Mouse (Mus musculus) lung, postnatal 0 days (tissue): ENCODE results near the gene Tchp. TPM values are rescaled to one million over a fixed set of nuclear protein-coding genes. Genes with fewer than 3 reads are reported as not detected.

ENCODE experiments used
- ATAC-seq: fragments of 200-750 bp; cut with Nextera tagmentation; 2 replicates; pipeline ENCODE4 v1.8.0; 2017; ENCODE audit warnings: moderate library complexity
- DNase-seq: peaks from one replicate; pipeline ENCODE4 v3.0.0-alpha.2; 2016; ENCODE audit warnings: low spot score
- H3K27ac ChIP-seq: fragments of 300-500 bp; sonication (generic); 2 replicates; pipeline ENCODE4 v1.5.1; 2014; ENCODE audit warnings: antibody characterized with exemption, mild to moderate bottlenecking, low read length, mixed read lengths
- H3K27me3 ChIP-seq: fragments of 300-500 bp; sonication (generic); replicated peaks from 2 replicates; pipeline ENCODE4 v1.6.1; 2014; ENCODE audit warnings: low read length, mixed read lengths; ENCODE audit not compliant: insufficient read depth
- H3K36me3 ChIP-seq: fragments of 300-500 bp; sonication (generic); 2 replicates; pipeline ENCODE4 v1.6.1; 2014; ENCODE audit warnings: low read length, mixed read lengths; ENCODE audit not compliant: insufficient read depth
- H3K4me1 ChIP-seq: fragments of 300-500 bp; sonication (generic); 2 replicates; pipeline ENCODE4 v1.6.1; 2014; ENCODE audit warnings: antibody characterized with exemption, low read depth, low read length, mixed read lengths; ENCODE audit not compliant: insufficient read depth
- H3K4me2 ChIP-seq: fragments of 300-500 bp; sonication (generic); replicated peaks from 2 replicates; pipeline ENCODE4 v1.6.1; 2014; ENCODE audit warnings: low read depth, mild to moderate bottlenecking, low read length, moderate library complexity, mixed read lengths
- H3K4me3 ChIP-seq: fragments of 300-500 bp; sonication (generic); 2 replicates; pipeline ENCODE4 v1.5.1; 2014; ENCODE audit warnings: low read depth, low read length
- H3K9ac ChIP-seq: fragments of 300-500 bp; sonication (generic); replicated peaks from 2 replicates; pipeline ENCODE4 v1.6.1; 2014; ENCODE audit warnings: low read depth, mild to moderate bottlenecking
- H3K9me3 ChIP-seq: fragments of 300-500 bp; sonication (generic); 2 replicates; pipeline ENCODE4 v1.6.1; 2016; ENCODE audit warnings: low read length, mixed read lengths
- CTCF ChIP-seq: IDR thresholded peaks from 2 replicates; pipeline ENCODE4 v1.5.1; 2016; ENCODE audit warnings: antibody characterized with exemption, mild to moderate bottlenecking
- EP300 ChIP-seq: IDR thresholded peaks from 2 replicates; pipeline ENCODE4 v1.6.1; 2016; ENCODE audit warnings: antibody characterized with exemption, mild to moderate bottlenecking, control low read depth
- WGBS: fragments of 180-500 bp; shearing (Covaris S2); extraction: QIAGEN DNeasy Blood & Tissue Kit; methylation state at CpG from one replicate; pipeline ENCODE4 v1.1.7; 2014; 5-methylcytosine and 5-hydroxymethylcytosine counted together
- polyA plus RNA-seq: library from polyadenylated mRNA; unstranded; fragments of >200 nt; fragmentation: Nextera tagmentation; extraction: Ambion mirVana; gene quantifications from 2 replicates; pipeline ENCODE4 v1.2.1, GENCODE M21; 2015

The Tchp gene
- polyA plus RNA-seq: 9.4 and 10.0 TPM in 2 replicates

GRCm38 (mm10) chr5:114707265-114708068 is at the start of gene Tchp:
Gene Tchp, plus strand, starts transcription at chr5:114707760.
- H3K9ac ChIP-seq: peak within 1 kb of the TSS; percentile 57
- no peaks in the 10 kb centered on the region for H3K36me3 ChIP-seq
- TF ChIP-seq EP300 (peak; percentile 57; the same call in 1 of the 2 replicates), CTCF (peak; percentile 88)
- peak within 1 kb of the TSS; percentile 71 for H3K4me2 ChIP-seq
- DNase-seq (peak; percentile 94), ATAC-seq (peak; percentile 75)
- no peaks in the 10 kb centered on the region for H3K27me3 ChIP-seq
- H3K27ac ChIP-seq: no peak within 1 kb of the TSS
- no peaks in the 10 kb centered on the region for H3K9me3 ChIP-seq
- peak within 1 kb of the TSS; percentile 77 for H3K4me3 ChIP-seq
- WGBS: 4% methylated on average over 46 of the region's 49 CpGs
- no peaks in the 10 kb centered on the region; the same call in 1 of the 2 replicates for H3K4me1 ChIP-seq

GRCm38 (mm10) chr5:114658255-114658654 is 49.3 kb upstream of the Tchp start, which contains the start of gene Trpv4:
Gene Trpv4, minus strand, starts transcription at chr5:114658421.
- H3K4me3 ChIP-seq: peak within 1 kb of the TSS; percentile 41
- no peaks in the 10 kb centered on the region for H3K9me3 ChIP-seq
- TF ChIP-seq CTCF (no peak), EP300 (no peak)
- peak; percentile 59 for ATAC-seq
- 0 out of 2 replicates have a peak, but pooled peaks cover 10% of the 10 kb centered on the region for H3K27me3 ChIP-seq
- H3K4me2 ChIP-seq: peak within 1 kb of the TSS; percentile 62
- 0 out of 2 replicates have a peak within 1 kb of the TSS, but pooled peaks have one; percentile 19 for H3K9ac ChIP-seq
- H3K27ac ChIP-seq: no peak within 1 kb of the TSS
- no peaks in the 10 kb centered on the region for H3K4me1 ChIP-seq
- 1% methylated on average over 25 of the region's 47 CpGs for WGBS
- H3K36me3 ChIP-seq: no peaks in the 10 kb centered on the region
- DNase-seq: peak; percentile 41

GRCm38 (mm10) chr5:114661029-114661428 is 46.5 kb upstream of the Tchp start:
- Histone ChIP-seq H3K4me3 (no peak overlapping the region), H3K9ac (no peak overlapping the region), H3K4me2 (no peak overlapping the region), H3K4me1 (no peaks in the 10 kb centered on the region), H3K36me3 (no peaks in the 10 kb centered on the region), H3K27me3 (0 out of 2 replicates have a peak, but pooled peaks cover 10% of the 10 kb centered on the region), H3K27ac (no peak overlapping the region), H3K9me3 (no peaks in the 10 kb centered on the region)
- 45% methylated on average over 6 of the region's 6 CpGs for WGBS
- TF ChIP-seq EP300 (no peak), CTCF (no peak)
- DNase-seq (peak; percentile 49), ATAC-seq (no peak)

- no peaks in the 10 kb centered on the region for H3K27me3 ChIP-seq
- DNase-seq: no peak
- no peaks in the 10 kb centered on the region for H3K9me3 ChIP-seq
- no peak overlapping the region for H3K27ac ChIP-seq
- no peak for ATAC-seq
- H3K4me3 ChIP-seq: no peak overlapping the region
- 56% methylated on average over 4 of the region's 4 CpGs for WGBS
- H3K4me2 ChIP-seq: no peak overlapping the region
- no peaks in the 10 kb centered on the region for H3K4me1 ChIP-seq
- no peak for TF ChIP-seq EP300
- no peak for TF ChIP-seq CTCF
- no peak overlapping the region for H3K9ac ChIP-seq
- no peaks in the 10 kb centered on the region for H3K36me3 ChIP-seq
These were observed 43.4 kb upstream of the Tchp start for GRCm38 (mm10) chr5:114664139-114664538.

GRCm38 (mm10) chr5:114664750-114665149 is 42.8 kb upstream of the Tchp start:
- no peak overlapping the region for H3K4me2 ChIP-seq
- no peaks in the 10 kb centered on the region for H3K4me1 ChIP-seq
- 36% methylated on average over 7 of the region's 7 CpGs for WGBS
- TF ChIP-seq CTCF (no peak), EP300 (no peak)
- H3K36me3 ChIP-seq: no peaks in the 10 kb centered on the region
- H3K9ac ChIP-seq: no peak overlapping the region
- no peaks in the 10 kb centered on the region for H3K27me3 ChIP-seq
- no peaks in the 10 kb centered on the region for H3K9me3 ChIP-seq
- H3K4me3 ChIP-seq: no peak overlapping the region
- DNase-seq: peak; percentile 80
- no peak overlapping the region for H3K27ac ChIP-seq
- ATAC-seq: peak; percentile 44

- ATAC-seq: no peak
- 68% methylated on average over 1 of the region's 1 CpGs for WGBS
These were observed 40.9 kb upstream of the Tchp start for GRCm38 (mm10) chr5:114666659-114667058.

More at GRCm38 (mm10) chr5:114666659-114667058, 40.9 kb upstream of the Tchp start:
- Histone ChIP-seq H3K4me1 (no peaks in the 10 kb centered on the region), H3K9ac (no peak overlapping the region), H3K4me2 (no peak overlapping the region), H3K9me3 (no peaks in the 10 kb centered on the region), H3K36me3 (no peaks in the 10 kb centered on the region), H3K27me3 (no peaks in the 10 kb centered on the region), H3K4me3 (no peak overlapping the region), H3K27ac (no peak overlapping the region)
- no peak for TF ChIP-seq EP300
- TF ChIP-seq CTCF: no peak
- DNase-seq: no peak
